Mouse (Mus musculus) embryonic facial prominence, embryonic 11.5 days (tissue): ENCODE measurements around the gene Scarb1. TPM values are rescaled to one million over a fixed set of nuclear protein-coding genes. Genes with fewer than 3 reads are reported as not detected.

Experiments used
- ATAC-seq: fragments of 200-750 bp; cut with Nextera tagmentation; replicated peaks from 2 replicates; pipeline ENCODE4 v1.8.0; 2017; ENCODE audit warnings: low read depth; ENCODE audit not compliant: insufficient number of reproducible peaks, low FRiP score, low TSS enrichment
- DNase-seq: peaks from one replicate; pipeline ENCODE4 v3.0.0-alpha.2; 2015; ENCODE audit warnings: low spot score
- H3K27ac ChIP-seq: fragments of 300-500 bp; sonication (generic); replicated peaks from 2 replicates; pipeline ENCODE4 v1.5.1; 2014; ENCODE audit warnings: mild to moderate bottlenecking, low read depth, low read length, control low read depth
- H3K27me3 ChIP-seq: fragments of 300-500 bp; sonication (generic); 2 replicates; pipeline ENCODE4 v1.6.1; 2014; ENCODE audit warnings: mild to moderate bottlenecking, low read length, moderate library complexity, mixed read lengths; ENCODE audit not compliant: control insufficient read depth, insufficient read depth
- H3K36me3 ChIP-seq: fragments of 300-500 bp; sonication (generic); replicated peaks from 2 replicates; pipeline ENCODE4 v1.6.1; 2014; ENCODE audit warnings: low read depth, mild to moderate bottlenecking, low read length, moderate library complexity, mixed read lengths; ENCODE audit not compliant: control insufficient read depth, insufficient read depth
- H3K4me1 ChIP-seq: fragments of 300-500 bp; sonication (generic); 2 replicates; pipeline ENCODE4 v1.6.1; 2014; ENCODE audit warnings: low read length, mixed read lengths; ENCODE audit not compliant: control insufficient read depth, insufficient read depth
- H3K4me2 ChIP-seq: fragments of 300-500 bp; sonication (generic); 2 replicates; pipeline ENCODE4 v1.6.1; 2014; ENCODE audit warnings: low read depth, mild to moderate bottlenecking, control low read depth, low read length, moderate library complexity
- H3K4me3 ChIP-seq: fragments of 300-500 bp; sonication (generic); 2 replicates; pipeline ENCODE4 v1.5.1; 2014; ENCODE audit warnings: low read depth, low read length, control low read depth
- H3K9ac ChIP-seq: fragments of 300-500 bp; sonication (generic); replicated peaks from 2 replicates; pipeline ENCODE4 v1.6.1; 2014; ENCODE audit warnings: mild to moderate bottlenecking, control low read depth, low read length
- H3K9me3 ChIP-seq: fragments of 300-500 bp; sonication (generic); replicated peaks from 2 replicates; pipeline ENCODE4 v1.6.1; 2016; ENCODE audit warnings: mild to moderate bottlenecking, low read length, inconsistent platforms, mixed read lengths; ENCODE audit not compliant: control insufficient read depth
- WGBS: fragments of 180-500 bp; shearing (Covaris S2); extraction: QIAGEN DNeasy Blood & Tissue Kit; methylation state at CpG from one replicate; pipeline ENCODE4 v1.1.7; 2014; 5-methylcytosine and 5-hydroxymethylcytosine counted together
- polyA plus RNA-seq: library from polyadenylated mRNA; unstranded; fragments of >200 nt; fragmentation: Nextera tagmentation; extraction: Ambion mirVana; gene quantifications from 2 replicates; pipeline ENCODE4 v1.2.1, GENCODE M21; 2014

Scarb1 gene
- polyA plus RNA-seq, 1 experiment from 2014 or later: 22.7 TPM

DNA sequence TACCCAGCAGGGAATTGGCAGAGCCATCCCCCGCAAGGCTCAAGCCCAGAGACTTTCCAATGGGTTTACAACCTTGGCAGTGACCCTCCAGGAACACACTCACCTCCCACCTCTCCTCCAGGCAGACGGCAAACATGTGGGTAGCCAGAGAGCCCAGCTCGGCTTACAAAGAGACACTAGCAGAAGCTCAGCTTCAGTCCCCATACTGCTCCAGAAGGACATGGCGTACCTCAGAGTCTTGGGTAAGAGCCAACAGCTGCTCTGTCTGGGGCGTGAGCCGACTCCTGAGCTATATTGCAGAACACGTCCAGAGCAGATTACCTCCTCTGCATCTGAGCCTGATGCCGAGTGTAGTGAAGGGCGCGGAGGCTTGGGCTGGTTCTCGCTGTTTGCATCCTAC is 15.0 kb downstream of the Scarb1 start:
- no peak for DNase-seq
- Histone ChIP-seq H3K9ac (no peak overlapping the region), H3K4me1 (no peaks in the 10 kb centered on the region), H3K4me3 (no peak overlapping the region), H3K27me3 (no peaks in the 10 kb centered on the region), H3K4me2 (no peak overlapping the region), H3K27ac (no peak overlapping the region), H3K36me3 (no peaks in the 10 kb centered on the region), H3K9me3 (no peaks in the 10 kb centered on the region)
- no peak for ATAC-seq
- 83% methylated on average over 11 of the region's 11 CpGs for WGBS

GRCm38 (mm10) chr5:125325285-125325684 is 15.6 kb downstream of the Scarb1 start:
- no peaks in the 10 kb centered on the region for H3K4me1 ChIP-seq
- 85% methylated on average over 4 of the region's 4 CpGs for WGBS
- no peaks in the 10 kb centered on the region for H3K36me3 ChIP-seq
- no peaks in the 10 kb centered on the region for H3K9me3 ChIP-seq
- DNase-seq (no peak), ATAC-seq (no peak)
- H3K27me3 ChIP-seq: no peaks in the 10 kb centered on the region
- no peak overlapping the region for H3K27ac ChIP-seq
- no peak overlapping the region for H3K9ac ChIP-seq
- no peak overlapping the region for H3K4me2 ChIP-seq
- no peak overlapping the region for H3K4me3 ChIP-seq

DNA sequence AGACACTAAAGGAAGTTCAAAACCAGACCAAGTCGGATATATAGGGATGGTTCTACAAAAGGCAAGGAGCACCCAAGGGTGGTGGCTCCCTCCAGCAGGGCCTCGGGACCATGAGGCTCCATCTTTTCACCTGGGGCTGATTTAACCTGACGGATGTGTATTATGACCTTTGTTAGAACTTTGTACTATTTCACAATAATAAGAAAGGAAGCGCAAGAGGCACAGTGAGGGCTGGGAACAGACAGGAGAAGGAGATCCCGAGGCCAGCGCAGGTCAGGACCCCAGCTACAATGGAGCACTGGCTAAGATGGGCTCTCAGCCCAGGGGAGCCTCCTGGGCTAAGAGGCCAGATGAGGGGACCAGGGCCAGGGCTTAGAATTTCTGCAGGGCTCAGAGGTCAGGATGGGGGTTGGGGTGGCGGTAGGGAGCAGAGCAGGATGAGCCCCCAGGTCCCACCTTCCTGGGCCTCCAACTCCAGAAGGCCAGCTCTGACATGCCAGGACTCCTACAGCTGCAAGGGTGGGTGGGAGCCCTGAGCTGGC is 16.9 kb downstream of the Scarb1 start:
- Histone ChIP-seq H3K4me1 (no peaks in the 10 kb centered on the region), H3K4me2 (no peak overlapping the region), H3K27ac (no peak overlapping the region), H3K4me3 (no peak overlapping the region), H3K9me3 (no peaks in the 10 kb centered on the region), H3K9ac (no peak overlapping the region), H3K36me3 (no peaks in the 10 kb centered on the region), H3K27me3 (no peaks in the 10 kb centered on the region)
- DNase-seq (no peak), ATAC-seq (no peak)
- 70% methylated on average over 7 of the region's 7 CpGs for WGBS

- WGBS: 88% methylated on average over 6 of the region's 6 CpGs
- ATAC-seq (no peak), DNase-seq (no peak)
- Histone ChIP-seq H3K9me3 (no peaks in the 10 kb centered on the region), H3K4me2 (no peak overlapping the region), H3K9ac (no peak overlapping the region), H3K27ac (no peak overlapping the region), H3K4me1 (no peaks in the 10 kb centered on the region), H3K4me3 (no peak overlapping the region), H3K36me3 (no peaks in the 10 kb centered on the region), H3K27me3 (no peaks in the 10 kb centered on the region)
These were observed 17.8 kb downstream of the Scarb1 start for GRCm38 (mm10) chr5:125323128-125323527.

- Histone ChIP-seq H3K36me3 (no peaks in the 10 kb centered on the region), H3K9me3 (no peaks in the 10 kb centered on the region), H3K4me2 (no peak overlapping the region), H3K9ac (no peak overlapping the region), H3K4me3 (no peak overlapping the region), H3K27me3 (no peaks in the 10 kb centered on the region), H3K27ac (no peak overlapping the region), H3K4me1 (no peaks in the 10 kb centered on the region)
- DNase-seq (no peak), ATAC-seq (no peak)
- 79% methylated on average over 3 of the region's 3 CpGs for WGBS
These were observed 19.1 kb downstream of the Scarb1 start for GRCm38 (mm10) chr5:125321836-125322235.

GRCm38 (mm10) chr5:125319057-125319800 is 21.7 kb downstream of the Scarb1 start:
- no peak overlapping the region for H3K27ac ChIP-seq
- H3K9me3 ChIP-seq: no peaks in the 10 kb centered on the region
- no peaks in the 10 kb centered on the region for H3K4me1 ChIP-seq
- no peak overlapping the region for H3K4me3 ChIP-seq
- H3K27me3 ChIP-seq: no peaks in the 10 kb centered on the region
- 92% methylated on average over 16 of the region's 16 CpGs for WGBS
- H3K9ac ChIP-seq: no peak overlapping the region
- H3K36me3 ChIP-seq: no peaks in the 10 kb centered on the region
- no peak overlapping the region for H3K4me2 ChIP-seq
- no peak for DNase-seq
- ATAC-seq: no peak

- Histone ChIP-seq H3K4me1 (no peaks in the 10 kb centered on the region), H3K4me3 (no peak overlapping the region), H3K36me3 (no peaks in the 10 kb centered on the region), H3K27ac (no peak overlapping the region), H3K9me3 (no peaks in the 10 kb centered on the region), H3K4me2 (no peak overlapping the region), H3K9ac (no peak overlapping the region), H3K27me3 (no peaks in the 10 kb centered on the region)
- DNase-seq: no peak
- 93% methylated on average over 8 of the region's 8 CpGs for WGBS
- no peak for ATAC-seq
These were observed 22.9 kb downstream of the Scarb1 start for GRCm38 (mm10) chr5:125317953-125318352.

DNA sequence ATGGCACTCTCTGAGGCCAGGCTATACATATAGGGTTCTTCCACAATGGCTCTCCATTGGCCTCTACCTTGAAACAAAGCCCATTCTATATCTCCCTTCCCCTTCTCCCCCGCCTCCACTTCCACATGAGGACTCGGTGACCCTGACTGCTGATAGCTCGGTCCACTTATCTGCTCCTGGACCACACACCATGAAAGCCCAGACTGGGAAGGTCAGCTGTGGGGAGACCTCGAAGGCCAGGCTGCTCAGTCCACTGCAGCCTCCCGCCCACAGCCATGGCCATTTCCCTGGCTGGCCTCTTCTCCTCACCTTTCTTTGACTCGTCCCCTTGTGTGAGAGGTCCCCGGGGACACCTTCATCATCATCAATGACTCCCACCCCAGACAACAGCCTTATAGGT is 23.6 kb downstream of the Scarb1 start:
- Histone ChIP-seq H3K9ac (no peak overlapping the region), H3K36me3 (no peaks in the 10 kb centered on the region), H3K27me3 (no peaks in the 10 kb centered on the region), H3K4me3 (no peak overlapping the region), H3K27ac (no peak overlapping the region), H3K4me2 (no peak overlapping the region), H3K4me1 (no peaks in the 10 kb centered on the region), H3K9me3 (no peaks in the 10 kb centered on the region)
- WGBS: 77% methylated on average over 7 of the region's 7 CpGs
- ATAC-seq: no peak
- DNase-seq: no peak
